Mouse (Mus musculus): ENCODE measurements at regions not wholly inside any gene's neighbourhood (a gene's known extent, or its start where the extent isn't known, plus 50 kb on each side); places are given as distances from the start of the nearest gene placed in this dataset.

- no peak for TF ChIP-seq GATA1 (IDR thresholded peaks at IDR 0.05; ENCODE audit: low read depth, low read length)
- TF ChIP-seq USF2 (IDR thresholded peaks at IDR 0.05; ENCODE audit: borderline replicate concordance in 1 of 2, insufficient read depth in 1 of 2, low read depth in 1 of 2, low read length in 2 of 2): no peak
- no peak for TF ChIP-seq MYC (IDR thresholded peaks at IDR 0.05; ENCODE audit: low read depth, low read length)
- no peak for TF ChIP-seq KAT2A (conservative IDR thresholded peaks at IDR 0.05; ENCODE audit: low read depth, low read length)
- no peak for TF ChIP-seq ZMIZ1 (IDR thresholded peaks at IDR 0.05; ENCODE audit: low read depth, low read length)
- TF ChIP-seq CTCF (IDR thresholded peaks at IDR 0.05 in 2 of 3, conservative IDR thresholded peaks at IDR 0.05 in 1 of 3; ENCODE audit: control insufficient read depth in 1 of 3, insufficient read depth in 1 of 3, low read depth in 2 of 3, low read length in 3 of 3, poor library complexity in 1 of 3, severe bottlenecking in 1 of 3): no peak
- no peak for TF ChIP-seq EP300 (IDR thresholded peaks at IDR 0.05; ENCODE audit: low read depth in 1 of 2, low read length in 2 of 2)
- Histone ChIP-seq H3K4me3 (ENCODE audit: control insufficient read depth in 1 of 2, insufficient read depth in 1 of 2, low read depth in 2 of 2, low read length in 2 of 2) (no peak overlapping the region), H3K4me1 (ENCODE audit: control insufficient read depth in 1 of 2, insufficient read depth in 2 of 2, low read length in 2 of 2) (no peaks in the 10 kb centered on the region), H3K36me3 (ENCODE audit: control insufficient read depth in 1 of 2, insufficient read depth in 2 of 2, low read length in 2 of 2) (no peaks in the 10 kb centered on the region), H3K27ac (ENCODE audit: control insufficient read depth, low read depth, low read length) (no peak overlapping the region), H3K27me3 (ENCODE audit: control insufficient read depth in 1 of 2, insufficient read depth in 2 of 2, low read length in 2 of 2) (no peaks in the 10 kb centered on the region), H3K9ac (ENCODE audit: control insufficient read depth, low read depth, low read length, poor library complexity, severe bottlenecking) (no peak overlapping the region), H3K9me3 (replicated peaks; ENCODE audit: insufficient read depth, low read length) (no peaks in the 10 kb centered on the region), H3K79me2 (ENCODE audit: control insufficient read depth, insufficient read depth, low read length, poor library complexity) (no peaks in the 10 kb centered on the region)
- no peak for DNase-seq (ENCODE audit: low read depth, low spot score)
Observed at GRCm38 (mm10) chr16:10098511-10098910, 71.5 kb upstream of the Rpl39l start.

DNA sequence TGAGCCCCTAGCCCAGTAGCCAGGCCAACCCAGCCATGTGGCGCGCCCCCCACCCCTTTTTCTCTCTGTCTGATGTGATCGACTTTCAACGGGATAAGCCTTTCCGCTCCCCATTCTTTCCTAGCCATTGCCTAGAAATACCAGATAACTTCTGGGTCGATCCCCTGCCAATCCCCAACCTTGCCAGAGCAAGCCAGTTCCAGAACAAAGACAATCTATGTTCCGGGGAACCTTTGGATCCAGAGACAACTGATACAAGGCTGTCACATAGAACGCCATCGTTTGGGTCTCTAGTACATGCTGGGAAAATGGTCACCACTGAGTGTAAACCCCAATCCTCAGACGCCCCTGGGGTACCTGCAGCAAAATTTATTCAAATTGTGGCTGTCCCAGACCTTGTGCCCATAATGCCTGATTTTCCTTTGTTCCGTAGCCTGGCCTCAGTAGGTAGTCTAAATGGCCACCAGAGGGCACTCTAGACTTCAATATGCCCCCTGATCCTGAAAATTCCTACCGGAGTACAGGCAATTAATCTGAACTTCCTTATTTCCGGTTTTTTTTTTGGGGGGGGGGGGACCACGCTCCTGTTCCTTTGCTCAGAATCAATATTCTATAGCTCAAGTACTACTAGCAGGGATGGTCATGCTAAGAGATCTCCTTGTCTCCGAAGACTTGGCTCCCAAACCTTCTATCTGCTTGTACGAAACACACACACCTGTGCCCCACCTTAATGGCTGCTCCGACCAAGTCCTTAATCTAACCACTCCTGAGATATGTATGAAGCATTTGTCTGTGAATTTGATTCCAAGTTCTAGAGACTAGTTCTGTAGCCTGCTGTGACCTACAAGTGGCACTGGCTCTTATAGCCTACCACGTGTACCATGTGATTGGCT is 81.3 kb upstream of the Rpl39l start:
- TF ChIP-seq MYC (IDR thresholded peaks at IDR 0.05; ENCODE audit: low read depth, low read length): no peak
- TF ChIP-seq CHD2 (IDR thresholded peaks at IDR 0.05; ENCODE audit: low read length): no peak
- peak; percentile 11 for TF ChIP-seq RAD21 (IDR thresholded peaks at IDR 0.05; ENCODE audit: low read depth, low read length)
- 0 out of 2 replicates have a peak, but pooled peaks have one; percentile 9 for TF ChIP-seq SMC3 (IDR thresholded peaks at IDR 0.05; ENCODE audit: low read depth, low read length)
- peak; percentile 35 to 39 (median 37) for TF ChIP-seq CTCF (IDR thresholded peaks at IDR 0.05 in 2 of 3, conservative IDR thresholded peaks at IDR 0.05 in 1 of 3; ENCODE audit: control insufficient read depth in 1 of 3, insufficient read depth in 1 of 3, low read depth in 2 of 3, low read length in 3 of 3, poor library complexity in 1 of 3, severe bottlenecking in 1 of 3)
- peak; percentile 6 for DNase-seq (ENCODE audit: low read depth, low spot score)
- H3K79me2 ChIP-seq (ENCODE audit: control insufficient read depth, insufficient read depth, low read length, poor library complexity): no peaks in the 10 kb centered on the region
- H3K4me3 ChIP-seq (ENCODE audit: control insufficient read depth in 1 of 2, insufficient read depth in 1 of 2, low read depth in 2 of 2, low read length in 2 of 2): no peak overlapping the region
- no peaks in the 10 kb centered on the region for H3K9me3 ChIP-seq (replicated peaks; ENCODE audit: insufficient read depth, low read length)
- H3K9ac ChIP-seq (ENCODE audit: control insufficient read depth, low read depth, low read length, poor library complexity, severe bottlenecking): no peak overlapping the region
- H3K27ac ChIP-seq (ENCODE audit: control insufficient read depth, low read depth, low read length): no peak overlapping the region
- H3K27me3 ChIP-seq (ENCODE audit: control insufficient read depth in 1 of 2, insufficient read depth in 2 of 2, low read length in 2 of 2): no peaks in the 10 kb centered on the region
- H3K4me1 ChIP-seq (ENCODE audit: control insufficient read depth in 1 of 2, insufficient read depth in 2 of 2, low read length in 2 of 2): no peaks in the 10 kb centered on the region
- no peaks in the 10 kb centered on the region for H3K36me3 ChIP-seq (ENCODE audit: control insufficient read depth in 1 of 2, insufficient read depth in 2 of 2, low read length in 2 of 2)

- Histone ChIP-seq H3K36me3 (ENCODE audit: control insufficient read depth in 1 of 2, insufficient read depth in 2 of 2, low read length in 2 of 2) (no peaks in the 10 kb centered on the region), H3K27ac (ENCODE audit: control insufficient read depth, low read depth, low read length) (no peak overlapping the region), H3K4me3 (ENCODE audit: control insufficient read depth in 1 of 2, insufficient read depth in 1 of 2, low read depth in 2 of 2, low read length in 2 of 2) (no peak overlapping the region), H3K9ac (ENCODE audit: control insufficient read depth, low read depth, low read length, poor library complexity, severe bottlenecking) (no peak overlapping the region), H3K79me2 (ENCODE audit: control insufficient read depth, insufficient read depth, low read length, poor library complexity) (no peaks in the 10 kb centered on the region), H3K4me1 (ENCODE audit: control insufficient read depth in 1 of 2, insufficient read depth in 2 of 2, low read length in 2 of 2) (no peaks in the 10 kb centered on the region), H3K27me3 (ENCODE audit: control insufficient read depth in 1 of 2, insufficient read depth in 2 of 2, low read length in 2 of 2) (no peaks in the 10 kb centered on the region), H3K9me3 (replicated peaks; ENCODE audit: insufficient read depth, low read length) (no peaks in the 10 kb centered on the region)
- TF ChIP-seq MYB (IDR thresholded peaks at IDR 0.05; ENCODE audit: low read depth, low read length) (no peak), CHD2 (IDR thresholded peaks at IDR 0.05; ENCODE audit: low read length) (no peak), NELFE (IDR thresholded peaks at IDR 0.05; ENCODE audit: low read depth, low read length) (no peak), TCF12 (IDR thresholded peaks at IDR 0.05; ENCODE audit: low read depth, low read length) (no peak), USF1 (IDR thresholded peaks at IDR 0.05; ENCODE audit: low read depth, low read length) (no peak), GATA1 (IDR thresholded peaks at IDR 0.05; ENCODE audit: low read depth, low read length) (no peak), MAX (IDR thresholded peaks at IDR 0.05; ENCODE audit: low read length) (no peak), MXI1 (IDR thresholded peaks at IDR 0.05; ENCODE audit: low read depth, low read length) (no peak), EP300 (IDR thresholded peaks at IDR 0.05; ENCODE audit: low read depth in 1 of 2, low read length in 2 of 2) (no peak), BHLHE40 (IDR thresholded peaks at IDR 0.05; ENCODE audit: borderline replicate concordance, low read depth, low read length) (no peak)
- DNase-seq (ENCODE audit: low read depth, low spot score): no peak
Observed at GRCm38 (mm10) chr16:10086341-10086740, 83.7 kb upstream of the Rpl39l start.

Measured in MEL (cell line).